Mouse (Mus musculus) lung, postnatal 0 days (tissue): ENCODE data around the gene Gm48552.

Experiments used
- CTCF ChIP-seq: IDR thresholded peaks from 2 replicates; pipeline ENCODE4 v1.5.1; 2016; ENCODE audit warnings: antibody characterized with exemption, mild to moderate bottlenecking
- EP300 ChIP-seq: IDR thresholded peaks from 2 replicates; pipeline ENCODE4 v1.6.1; 2016; ENCODE audit warnings: antibody characterized with exemption, mild to moderate bottlenecking, control low read depth

DNA sequence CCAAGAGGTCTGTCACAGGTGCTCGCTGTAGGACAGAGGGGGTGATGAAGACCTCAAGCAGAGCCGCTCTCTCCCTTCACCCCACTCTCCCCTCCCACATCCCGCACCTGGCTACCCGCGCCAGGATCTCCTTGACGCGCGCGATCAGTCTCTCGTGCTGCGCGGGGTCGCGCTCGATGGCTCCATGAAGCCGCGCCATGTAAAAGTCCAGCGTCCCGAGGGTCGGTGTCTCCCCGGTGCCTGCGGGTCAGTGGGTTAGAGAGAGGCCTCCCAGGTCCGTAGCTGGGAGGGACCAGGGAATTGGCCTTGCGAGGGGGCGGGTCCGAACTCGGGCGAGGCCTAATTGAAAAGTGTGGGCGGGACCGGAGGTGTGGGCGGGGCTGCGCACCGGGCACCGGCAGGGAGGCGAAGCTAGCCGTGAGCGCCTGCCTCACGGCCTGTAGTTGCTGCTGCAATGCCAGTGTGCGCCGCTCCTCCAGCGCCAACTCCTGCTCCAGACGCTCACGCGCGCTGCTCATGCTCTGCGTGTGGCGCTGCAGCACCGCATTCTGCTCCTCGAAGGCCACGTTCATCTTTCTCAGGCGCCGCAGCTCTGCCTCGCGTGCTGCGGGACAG lies 42.2 kb upstream of the Gm48552 start:
- peak; percentile 61 for TF ChIP-seq CTCF
- TF ChIP-seq EP300 = no peak
